25 mouse cellular contexts compared by ENCODE assay signal in the genomic region with DNA sequence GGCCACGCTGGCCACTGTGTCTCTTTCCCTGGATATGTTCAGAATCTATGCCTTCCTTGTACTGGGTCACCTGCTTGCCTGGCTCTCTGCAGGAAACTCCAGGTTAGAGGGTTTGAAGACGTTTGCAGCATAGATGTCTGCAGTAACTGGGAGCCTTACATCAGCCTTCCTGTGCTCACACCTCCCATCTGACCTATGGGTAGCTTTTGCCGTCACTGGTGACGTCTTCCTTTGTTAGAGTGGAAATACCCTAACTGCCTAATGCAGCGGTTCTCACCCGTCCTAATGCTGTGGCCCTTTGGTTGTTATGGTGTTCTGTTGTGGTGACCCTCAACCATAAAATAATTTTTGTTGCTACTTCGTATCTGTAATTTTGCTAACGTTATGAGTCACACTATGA. TPM values are rescaled to one million over a fixed set of nuclear protein-coding genes. Genes with fewer than 3 reads are reported as not detected.
DNase-seq lines count a peak whose midpoint lies in the region; ATAC-seq and TF ChIP-seq lines count a peak whose summit lies in the region.
"Had no signal": no experiment of that assay in that cellular context is flagged by ENCODE, and none has a peak within 500 bp of the region (broad histone marks: within the 10 kb centered on the region; RNA-seq: fewer than 3 reads in every experiment).

No protein-coding gene starts in this region.

- no peaks in the 10 kb centered on the region for H3K79me2 ChIP-seq in heart, adult 2 months (replicated peaks; ENCODE audit: control insufficient read depth, insufficient read depth, low read length)

- peaks cover 27% of the 10 kb centered on the region for H3K4me1 ChIP-seq in heart, adult 2 months (ENCODE audit: control insufficient read depth, insufficient read depth, low read length)
- peaks cover 22% of the 10 kb centered on the region for H3K4me1 ChIP-seq in heart, embryonic 10.5 days
- H3K4me1 ChIP-seq: forebrain, embryonic 13.5 days; neural tube, embryonic 12.5 days had no signal

- intact Hi-C loops in heart, adult 2 months (cut with DNase I): loop anchor here (5.0 kb wide), 3 partner anchors 42 to 173 kb away; a partner anchor contains a TSS

- DNase-seq in heart, adult 2 months: no peak
- DNase-seq in heart, embryonic 10.5 days (ENCODE audit: low spot score): no peak
- peak; percentile 83 for DNase-seq in CD4-positive, CD25-positive, alpha-beta regulatory T cell, adult 2 months (ENCODE audit: low read depth, low spot score)
- peak; percentile 82 for DNase-seq in naive thymus-derived CD4-positive, alpha-beta T cell, adult 2 months (ENCODE audit: low read depth)
- no peak for DNase-seq in lung, postnatal 25 days (ENCODE audit: low spot score)
- DNase-seq in thymus, adult 18-20 months: no peak
- DNase-seq: adrenal gland, postnatal 14 days; cerebellum, adult 18-20 months; cerebellum, postnatal 14 days; gastrocnemius, postnatal 25 days; heart, postnatal 14 days; lung, adult 2 months; lung, postnatal 10 days; midbrain, embryonic 14.5 days; right cerebral cortex, postnatal 4 days had no signal

- H3K36me3 ChIP-seq in heart, adult 2 months (ENCODE audit: control insufficient read depth, insufficient read depth, low read length): peaks cover 4% of the 10 kb centered on the region; the same call in 1 of the 2 replicates
- H3K36me3 ChIP-seq in heart, embryonic 10.5 days: no peaks in the 10 kb centered on the region
- H3K36me3 ChIP-seq: G1E; heart, embryonic 13.5 days; hindbrain, embryonic 10.5 days; neural tube, embryonic 12.5 days had no signal

- H3K27ac ChIP-seq in heart, adult 2 months: peak overlapping the region; percentile 90
- no peak overlapping the region for H3K27ac ChIP-seq in heart, embryonic 10.5 days
- H3K27ac ChIP-seq: forebrain, embryonic 13.5 days; heart, embryonic 13.5 days; hindbrain, embryonic 10.5 days; liver, embryonic 14.5 days; neural tube, embryonic 12.5 days; stomach, postnatal 0 days had no signal

- no peak for TF ChIP-seq EP300 in heart, adult 2 months (IDR thresholded peaks at IDR 0.05; ENCODE audit: insufficient read depth, low read depth, low read length)

- H3K4me3 ChIP-seq in heart, adult 2 months: peak overlapping the region; percentile 19; the same call in 1 of the 2 replicates
- H3K4me3 ChIP-seq in heart, embryonic 10.5 days: no peak overlapping the region
- H3K4me3 ChIP-seq: forebrain, embryonic 13.5 days; heart, embryonic 13.5 days; hindbrain, embryonic 10.5 days; neural tube, embryonic 12.5 days had no signal

- TF ChIP-seq CTCF in heart, adult 2 months (IDR thresholded peaks at IDR 0.05): no peak

- TF ChIP-seq POLR2A in heart, adult 2 months (IDR thresholded peaks at IDR 0.05; ENCODE audit: insufficient read depth, low read depth, low read length): no peak

- H3K9ac ChIP-seq in heart, adult 2 months (ENCODE audit: low read depth, low read length): 0 out of 2 replicates have a peak overlapping the region, but pooled peaks have one; percentile 7
- H3K9ac ChIP-seq: forebrain, embryonic 13.5 days; heart, embryonic 13.5 days; liver, embryonic 14.5 days; neural tube, embryonic 12.5 days had no signal

- peak; percentile 88 for ATAC-seq in activated CD4-positive, CD25-positive, alpha-beta regulatory T cell, adult 4 months
- ATAC-seq: forebrain, embryonic 13.5 days; hindbrain, embryonic 16.5 days; intestine, postnatal 0 days had no signal

- H3K27me3 ChIP-seq in heart, adult 2 months (ENCODE audit: control insufficient read depth, insufficient read depth, low read length): no peaks in the 10 kb centered on the region
- no peaks in the 10 kb centered on the region for H3K27me3 ChIP-seq in heart, embryonic 10.5 days (ENCODE audit: insufficient read depth, poor library complexity, severe bottlenecking)
- H3K27me3 ChIP-seq: forebrain, embryonic 13.5 days; heart, embryonic 13.5 days; neural tube, embryonic 12.5 days had no signal

- WGBS in heart, adult 2 months: 66% methylated on average over 8 of the region's 8 CpGs
- 79% methylated on average over 8 of the region's 8 CpGs for WGBS in heart, embryonic 10.5 days

- no peaks in the 10 kb centered on the region for H3K9me3 ChIP-seq in heart, embryonic 10.5 days
- H3K9me3 ChIP-seq: forebrain, embryonic 13.5 days; heart, embryonic 13.5 days; hindbrain, embryonic 10.5 days; neural tube, embryonic 12.5 days had no signal

RNA-seq across cellular contexts. Expression of a gene that starts 43.7 kb away (rescaled TPM):
- 100 to 1,000 TPM; 244 to 277 TPM for total RNA-seq in heart, adult 2 months (2021)
- 115 and 119 TPM in 2 replicates for polyA plus RNA-seq in heart, adult 2 months (2012; rRNA removed)
- 5.8 and 6.0 TPM in 2 replicates for polyA plus RNA-seq in heart, embryonic 10.5 days (2016; fragmentation: Nextera tagmentation; extraction: Ambion mirVana)
- 1 to 10 TPM; 2.1 to 3.8 TPM for polyA plus RNA-seq in activated CD4-positive, CD25-positive, alpha-beta regulatory T cell, adult 4 months (2017; shearing (Covaris generic))
- polyA plus RNA-seq: G1E had no signal

Comparison
In these comparisons a context has a peak if more than half of its experiments do, and no peak if none do; other contexts are left out.
1. RNA of a gene that starts 43.7 kb away (polyA plus RNA-seq): 115 to 119 TPM in heart, adult 2 months; 5.8 to 6.0 TPM in heart, embryonic 10.5 days and 2.1 to 3.8 TPM in activated CD4-positive, CD25-positive, alpha-beta regulatory T cell, adult 4 months; every median in the first group is over 10 times any median in the second.
2. DNase-seq: peak in CD4-positive, CD25-positive, alpha-beta regulatory T cell, adult 2 months (single experiment) and naive thymus-derived CD4-positive, alpha-beta T cell, adult 2 months (single experiment); none in heart, adult 2 months (0 of 2), heart, embryonic 10.5 days (single experiment), lung, postnatal 25 days (single experiment) and thymus, adult 18-20 months (0 of 2).